Mouse (Mus musculus): Measurements from ENCODE around the gene Tbc1d32.

- TF ChIP-seq GATA1 (IDR thresholded peaks at IDR 0.05; ENCODE audit: borderline replicate concordance, low read length) (no peak), FLI1 (IDR thresholded peaks at IDR 0.05; ENCODE audit: low read length) (no peak)
These were observed 34.2 kb downstream of the Tbc1d32 start for GRCm38 (mm10) chr10:56194310-56194709.

Measured in megakaryocyte, embryonic 14.5 days (primary cell).